Mouse (Mus musculus) E14TG2a.4 (cell line): ENCODE results near the gene Hoxa7.

ENCODE experiments used
- CTCF ChIP-seq: conservative IDR thresholded peaks from 2 replicates; pipeline ENCODE4 v1.5.1; 2014; ENCODE audit warnings: low read length
- NANOG ChIP-seq: IDR thresholded peaks from 2 replicates; pipeline ENCODE4 v1.6.1; 2014; ENCODE audit warnings: borderline replicate concordance, low read length, mixed read lengths
- POU5F1 ChIP-seq: IDR thresholded peaks from 2 replicates; pipeline ENCODE4 v1.6.1; 2014; ENCODE audit warnings: low read length, borderline replicate concordance

DNA sequence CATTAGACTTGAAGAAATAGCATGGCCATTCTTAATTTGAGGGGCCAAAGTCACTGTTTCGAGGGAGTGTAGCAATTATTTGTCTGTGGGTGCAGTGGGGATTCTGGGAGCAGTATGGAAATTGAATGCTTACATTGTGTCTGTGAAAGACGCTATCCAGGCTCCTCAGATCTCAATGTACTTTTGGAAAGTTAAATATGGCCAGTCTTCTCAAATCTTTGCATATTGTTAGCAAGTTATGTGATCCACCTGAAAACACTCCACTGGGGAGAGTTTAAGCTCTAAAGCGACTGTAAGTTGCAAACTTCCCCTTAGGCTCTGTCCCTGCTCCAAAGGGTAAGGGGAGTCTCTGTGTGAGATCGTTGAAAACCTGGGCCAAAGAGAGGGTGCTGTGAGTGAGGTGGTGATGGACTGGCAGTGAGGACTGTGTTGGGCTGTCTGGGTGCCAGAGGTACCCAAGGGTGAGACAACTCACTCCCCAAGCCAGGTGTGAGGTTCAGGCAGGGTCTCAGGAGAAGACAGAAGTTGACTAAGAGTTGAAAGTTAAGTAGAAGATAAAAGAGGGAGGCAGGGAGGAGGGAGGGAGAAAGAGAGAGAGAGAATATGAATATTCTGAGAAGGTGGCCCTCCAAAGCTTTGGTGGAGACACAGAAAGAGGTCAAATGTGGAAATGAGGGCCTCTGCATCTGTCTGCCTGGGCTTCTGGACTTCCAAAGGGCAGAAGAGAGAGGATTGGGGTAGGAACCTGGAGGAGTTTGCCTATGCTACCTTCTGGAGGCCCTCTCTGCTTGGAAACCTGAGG lies 14.6 kb downstream of the Hoxa7 start:
- no peak for TF ChIP-seq CTCF
- TF ChIP-seq NANOG: no peak
- TF ChIP-seq POU5F1: no peak
